ENCODE assay signal across 26 mouse cellular contexts in the genomic region with DNA sequence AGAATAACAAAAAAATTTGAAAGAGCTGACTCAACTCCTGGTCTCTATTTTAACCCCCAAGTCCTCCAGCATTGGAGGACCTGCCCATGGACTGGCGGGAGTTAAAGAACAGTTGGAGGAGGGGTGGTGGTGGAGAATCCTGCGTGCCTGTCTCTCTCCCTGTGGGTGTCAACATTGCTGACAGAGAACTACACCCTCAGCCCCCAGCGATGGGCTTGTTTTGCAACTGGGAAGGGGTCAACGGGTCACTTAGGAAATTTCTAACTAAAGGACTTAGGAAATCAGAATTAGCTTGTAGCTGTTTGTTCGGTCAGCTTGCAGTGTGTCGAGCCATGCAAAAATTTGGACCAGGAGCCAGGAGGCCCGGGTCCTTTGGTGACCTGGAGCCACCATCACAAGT. TPM values are rescaled to one million over a fixed set of nuclear protein-coding genes. Genes with fewer than 3 reads are reported as not detected.
A peak's percentile ranks its signal among the peaks of the same experiment; 100 is the strongest.
DNase-seq lines count a peak whose midpoint lies in the region; ATAC-seq lines count a peak whose summit lies in the region.
"Had no signal": no experiment of that assay in that cellular context is flagged by ENCODE, and none has a peak within 500 bp of the region (broad histone marks: within the 10 kb centered on the region; RNA-seq: fewer than 3 reads in every experiment).

No protein-coding gene starts in this region.

- peak; percentile 80 for ATAC-seq in liver, embryonic 16.5 days (ENCODE audit: low read depth)
- ATAC-seq: forebrain, embryonic 16.5 days; inflammation-experienced regulatory T-cells, adult 6 months had no signal

- peak overlapping the region; percentile 85 for H3K4me3 ChIP-seq in brown adipose tissue, adult 24 weeks (ENCODE audit: insufficient read depth, low read depth, low read length)
- peak overlapping the region; percentile 50 for H3K4me3 ChIP-seq in liver, embryonic 16.5 days (ENCODE audit: low read depth, low read length)
- H3K4me3 ChIP-seq: embryonic facial prominence, embryonic 12.5 days; heart, embryonic 10.5 days; hindbrain, embryonic 12.5 days; limb, embryonic 12.5 days; megakaryocyte, embryonic 14.5 days; neural tube, embryonic 13.5 days had no signal

- peak overlapping the region; percentile 96 for H3K27ac ChIP-seq in brown adipose tissue, adult 24 weeks (replicated peaks; ENCODE audit: low read depth, low read length)
- H3K27ac ChIP-seq in liver, embryonic 16.5 days (ENCODE audit: low read length), result peak overlapping the region; percentile 77
- H3K27ac ChIP-seq: embryonic facial prominence, embryonic 12.5 days; heart, embryonic 10.5 days; hindbrain, embryonic 12.5 days; limb, embryonic 12.5 days; neural tube, embryonic 13.5 days had no signal

- peaks cover 7% of the 10 kb centered on the region; the same call in 1 of the 2 replicates for H3K4me1 ChIP-seq in brown adipose tissue, adult 24 weeks (ENCODE audit: control insufficient read depth, insufficient read depth, insufficient read length, low read length)
- H3K4me1 ChIP-seq in liver, embryonic 16.5 days (ENCODE audit: control insufficient read depth, low read depth, low read length), result no peaks in the 10 kb centered on the region; the same call in 1 of the 2 replicates
- H3K4me1 ChIP-seq: embryonic facial prominence, embryonic 12.5 days; limb, embryonic 12.5 days; neural tube, embryonic 13.5 days had no signal

- WGBS in liver, embryonic 16.5 days (ENCODE audit: insufficient replicate concordance), result 45% methylated on average over 7 of the region's 7 CpGs

- no peaks in the 10 kb centered on the region for H3K9me3 ChIP-seq in liver, embryonic 16.5 days (replicated peaks; ENCODE audit: control insufficient read depth, low read length)
- H3K9me3 ChIP-seq: embryonic facial prominence, embryonic 12.5 days; heart, embryonic 10.5 days; hindbrain, embryonic 12.5 days; limb, embryonic 12.5 days; neural tube, embryonic 13.5 days had no signal

- no peaks in the 10 kb centered on the region for H3K36me3 ChIP-seq in liver, embryonic 16.5 days (ENCODE audit: control insufficient read depth, insufficient read depth)
- H3K36me3 ChIP-seq: embryonic facial prominence, embryonic 12.5 days; heart, embryonic 10.5 days; hindbrain, embryonic 12.5 days; limb, embryonic 12.5 days; neural tube, embryonic 13.5 days had no signal

- peak; percentile 11 for DNase-seq in adipocyte (ENCODE audit: low spot score)
- peak; percentile 39 for DNase-seq in lung, postnatal 14 days
- DNase-seq in right cerebral cortex, postnatal 25 days, result no peak
- no peak for DNase-seq in cerebellum, postnatal 4 days (ENCODE audit: low spot score in 2 of 2)
- DNase-seq in layer of hippocampus, postnatal 36 days, result no peak
- DNase-seq: adrenal gland, adult 8-10 months; cerebellum, adult 11-12 months; cerebellum, postnatal 25 days; kidney, adult 8-10 months; kidney, postnatal 25 days; layer of hippocampus, adult 9-11 months; midbrain, embryonic 14.5 days; right cerebral cortex, adult 18-20 months; thymus, postnatal 14 days had no signal

- no peaks in the 10 kb centered on the region for H3K27me3 ChIP-seq in liver, embryonic 16.5 days (ENCODE audit: control insufficient read depth, insufficient read depth, low read depth, low read length)
- H3K27me3 ChIP-seq: embryonic facial prominence, embryonic 12.5 days; hindbrain, embryonic 12.5 days; neural tube, embryonic 13.5 days had no signal

- H3K4me2 ChIP-seq in liver, embryonic 16.5 days (ENCODE audit: low read depth, low read length), result peak overlapping the region; percentile 38
- H3K4me2 ChIP-seq: embryonic facial prominence, embryonic 12.5 days; hindbrain, embryonic 12.5 days; limb, embryonic 12.5 days; neural tube, embryonic 13.5 days had no signal

- no peak overlapping the region; the same call in 1 of the 2 replicates for H3K9ac ChIP-seq in liver, embryonic 16.5 days (ENCODE audit: low read depth, low read length)
- H3K9ac ChIP-seq: embryonic facial prominence, embryonic 12.5 days; hindbrain, embryonic 12.5 days; limb, embryonic 12.5 days; neural tube, embryonic 13.5 days had no signal

RNA-seq across cellular contexts. Expression of gene Slc36a2, which starts 1.8 kb away (rescaled TPM):
- 279 and 401 TPM in 2 replicates for polyA plus RNA-seq in brown adipose tissue, adult 24 weeks (2012; ENCODE audit: insufficient read depth, insufficient read length, missing spikeins)
- polyA plus RNA-seq in liver, embryonic 16.5 days (2015; fragmentation: Nextera tagmentation; extraction: Ambion mirVana), result 39.3 and 51.1 TPM in 2 replicates
- total RNA-seq in layer of hippocampus, postnatal 36 days (2021), result under 1 TPM in 1 of 2 experiments, not detected in 1; 0.15 TPM

RNA-seq across cellular contexts. Expression of gene Slc36a1, which starts 21.0 kb away (rescaled TPM):
- polyA plus RNA-seq in brown adipose tissue, adult 24 weeks (2012; ENCODE audit: insufficient read depth, insufficient read length, missing spikeins), result 3.4 and 5.3 TPM in 2 replicates
- polyA plus RNA-seq in liver, embryonic 16.5 days (2015; fragmentation: Nextera tagmentation; extraction: Ambion mirVana), result 2.3 and 2.5 TPM in 2 replicates
- total RNA-seq in layer of hippocampus, postnatal 36 days (2021), result 10 to 100 TPM; 52.9 to 56.8 TPM

RNA-seq across cellular contexts. Expression of gene Slc36a3, which starts 31.6 kb away (rescaled TPM):
- polyA plus RNA-seq in brown adipose tissue, adult 24 weeks (2012; ENCODE audit: insufficient read depth, insufficient read length, missing spikeins), result not detected in 2 replicates
- polyA plus RNA-seq in liver, embryonic 16.5 days (2015; fragmentation: Nextera tagmentation; extraction: Ambion mirVana), result not detected in 2 replicates
- not detected for total RNA-seq in layer of hippocampus, postnatal 36 days (2021)
- total RNA-seq: adrenal gland, adult 8-10 months; left cerebral cortex, postnatal 10 days had no signal
- polyA plus RNA-seq: embryonic facial prominence, embryonic 12.5 days; forebrain, embryonic 16.5 days; heart, embryonic 10.5 days; heart, postnatal 0 days; hindbrain, embryonic 12.5 days; limb, embryonic 12.5 days; midbrain, embryonic 14.5 days; neural tube, embryonic 13.5 days had no signal

Comparison
In these comparisons a context has a peak if more than half of its experiments do, and no peak if none do; other contexts are left out.
1. DNase-seq: peak in adipocyte (single experiment) and lung, postnatal 14 days (single experiment); none in right cerebral cortex, postnatal 25 days (single experiment), cerebellum, postnatal 4 days (0 of 2) and layer of hippocampus, postnatal 36 days (0 of 2).